Mouse (Mus musculus) embryonic facial prominence, embryonic 13.5 days (tissue): ENCODE data around the gene Rem1. TPM values are rescaled to one million over a fixed set of nuclear protein-coding genes. Genes with fewer than 3 reads are reported as not detected.

Source experiments
- ATAC-seq: fragments of 200-750 bp; cut with Nextera tagmentation; 2 replicates; pipeline ENCODE4 v1.8.0; 2017; ENCODE audit warnings: low read depth; ENCODE audit not compliant: insufficient number of reproducible peaks, insufficient read depth, low FRiP score, low TSS enrichment
- H3K27ac ChIP-seq: fragments of 300-500 bp; sonication (generic); 2 replicates; pipeline ENCODE4 v1.5.1; 2015; ENCODE audit warnings: moderate library complexity, mild to moderate bottlenecking, inconsistent platforms
- H3K27me3 ChIP-seq: fragments of 300-500 bp; sonication (generic); 2 replicates; pipeline ENCODE4 v1.6.1; 2015; ENCODE audit warnings: mild to moderate bottlenecking, inconsistent platforms
- H3K36me3 ChIP-seq: fragments of 300-500 bp; sonication (generic); 2 replicates; pipeline ENCODE4 v1.6.1; 2015; ENCODE audit warnings: mild to moderate bottlenecking, inconsistent platforms
- H3K4me1 ChIP-seq: fragments of 300-500 bp; sonication (generic); 2 replicates; pipeline ENCODE4 v1.6.1; 2015; ENCODE audit warnings: inconsistent platforms
- H3K4me2 ChIP-seq: fragments of 300-500 bp; sonication (generic); 2 replicates; pipeline ENCODE4 v1.6.1; 2015; ENCODE audit warnings: moderate library complexity, mild to moderate bottlenecking, inconsistent platforms
- H3K4me3 ChIP-seq: fragments of 300-500 bp; sonication (generic); 2 replicates; pipeline ENCODE4 v1.5.1; 2015; ENCODE audit warnings: mild to moderate bottlenecking, inconsistent platforms
- H3K9ac ChIP-seq: fragments of 300-500 bp; sonication (generic); 2 replicates; pipeline ENCODE4 v1.6.1; 2015; ENCODE audit warnings: mild to moderate bottlenecking, inconsistent platforms
- H3K9me3 ChIP-seq: fragments of 300-500 bp; sonication (generic); 2 replicates; pipeline ENCODE4 v1.6.1; 2016; ENCODE audit warnings: inconsistent platforms
- WGBS: fragments of 180-500 bp; shearing (Covaris S2); methylation state at CpG from one replicate; pipeline ENCODE4 v1.1.7; 2015; ENCODE audit warnings: mixed read lengths; 5-methylcytosine and 5-hydroxymethylcytosine counted together
- polyA plus RNA-seq: library from polyadenylated mRNA; unstranded; fragments of >200 nt; fragmentation: Nextera tagmentation; extraction: Ambion mirVana; gene quantifications from 2 replicates; pipeline ENCODE4 v1.2.1, GENCODE M21; 2015

The Rem1 gene
- polyA plus RNA-seq, 1 experiment from 2014 or later = 1.7 TPM

DNA sequence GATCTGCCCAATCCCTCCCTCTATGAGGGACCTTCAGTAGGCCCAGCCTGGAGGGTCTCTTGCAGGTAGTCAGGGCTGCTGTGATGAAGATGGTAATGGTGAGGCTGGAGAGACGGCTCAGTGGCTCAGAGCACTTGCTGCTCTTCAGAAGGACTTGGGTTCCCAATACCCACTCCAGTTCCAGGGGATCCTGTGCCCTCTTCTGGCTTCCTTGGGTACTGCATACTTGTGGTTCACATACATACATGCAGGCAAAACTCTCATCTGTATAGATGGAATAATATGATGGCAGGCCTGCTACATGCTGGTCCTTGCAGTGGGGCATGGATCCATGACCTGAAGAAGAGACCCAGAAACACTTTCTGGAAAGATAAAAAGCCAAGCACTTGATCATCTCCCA, 18.0 kb upstream of the Rem1 start:
- H3K9me3 ChIP-seq = no peaks in the 10 kb centered on the region
- H3K27me3 ChIP-seq = no peaks in the 10 kb centered on the region
- no peak overlapping the region for H3K4me2 ChIP-seq
- H3K4me3 ChIP-seq = no peak overlapping the region
- no peak for ATAC-seq
- H3K4me1 ChIP-seq = no peaks in the 10 kb centered on the region
- WGBS = 100% methylated on average over 1 of the region's 1 CpGs
- no peaks in the 10 kb centered on the region for H3K36me3 ChIP-seq
- no peak overlapping the region for H3K27ac ChIP-seq
- H3K9ac ChIP-seq = no peak overlapping the region

- H3K9me3 ChIP-seq = no peaks in the 10 kb centered on the region
- WGBS = 31% methylated on average over 7 of the region's 8 CpGs
- no peak overlapping the region for H3K27ac ChIP-seq
- H3K27me3 ChIP-seq = no peaks in the 10 kb centered on the region
- no peaks in the 10 kb centered on the region for H3K4me1 ChIP-seq
- H3K36me3 ChIP-seq = no peaks in the 10 kb centered on the region
- H3K4me2 ChIP-seq = no peak overlapping the region; the same call in 1 of the 2 replicates
- H3K9ac ChIP-seq = no peak overlapping the region
- ATAC-seq = no peak
- H3K4me3 ChIP-seq = no peak overlapping the region
Observed at GRCm38 (mm10) chr2:152612193-152612592, 14.6 kb upstream of the Rem1 start.

DNA sequence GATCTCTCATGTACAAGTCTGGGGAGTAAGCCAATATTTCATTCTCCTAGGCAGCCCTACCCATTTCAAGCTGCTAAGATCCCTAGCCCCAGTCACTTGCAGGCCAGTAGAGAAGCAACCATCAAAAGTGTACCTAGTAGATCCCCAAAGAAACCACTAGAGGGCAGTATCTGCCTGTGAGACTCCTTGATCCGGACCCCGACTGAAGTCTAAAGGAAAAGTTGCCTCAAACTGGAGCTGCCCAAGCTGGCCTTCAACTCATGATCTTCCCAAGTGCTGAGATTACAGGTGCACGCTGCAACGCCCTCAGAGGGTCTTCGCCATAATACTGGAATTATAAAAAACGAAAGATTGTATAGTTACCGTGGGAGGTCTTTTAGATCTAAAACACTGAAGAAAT, 11.2 kb upstream of the Rem1 start:
- ATAC-seq = no peak
- 12% methylated on average over 7 of the region's 7 CpGs for WGBS

GRCm38 (mm10) chr2:152616470-152616869, 10.3 kb upstream of the Rem1 start:
- H3K4me3 ChIP-seq = no peak overlapping the region
- no peaks in the 10 kb centered on the region for H3K36me3 ChIP-seq
- H3K27me3 ChIP-seq = no peaks in the 10 kb centered on the region
- no peaks in the 10 kb centered on the region for H3K9me3 ChIP-seq
- no peak overlapping the region for H3K4me2 ChIP-seq
- no peaks in the 10 kb centered on the region for H3K4me1 ChIP-seq
- H3K9ac ChIP-seq = no peak overlapping the region
- ATAC-seq = no peak
- WGBS = 67% methylated on average over 6 of the region's 6 CpGs
- H3K27ac ChIP-seq = no peak overlapping the region

More for the DNA sequence above, 11.2 kb upstream of the Rem1 start:
- Histone ChIP-seq H3K4me2 (no peak overlapping the region), H3K4me3 (no peak overlapping the region), H3K27me3 (no peaks in the 10 kb centered on the region), H3K36me3 (no peaks in the 10 kb centered on the region), H3K4me1 (no peaks in the 10 kb centered on the region), H3K27ac (no peak overlapping the region), H3K9ac (no peak overlapping the region), H3K9me3 (no peaks in the 10 kb centered on the region)

DNA sequence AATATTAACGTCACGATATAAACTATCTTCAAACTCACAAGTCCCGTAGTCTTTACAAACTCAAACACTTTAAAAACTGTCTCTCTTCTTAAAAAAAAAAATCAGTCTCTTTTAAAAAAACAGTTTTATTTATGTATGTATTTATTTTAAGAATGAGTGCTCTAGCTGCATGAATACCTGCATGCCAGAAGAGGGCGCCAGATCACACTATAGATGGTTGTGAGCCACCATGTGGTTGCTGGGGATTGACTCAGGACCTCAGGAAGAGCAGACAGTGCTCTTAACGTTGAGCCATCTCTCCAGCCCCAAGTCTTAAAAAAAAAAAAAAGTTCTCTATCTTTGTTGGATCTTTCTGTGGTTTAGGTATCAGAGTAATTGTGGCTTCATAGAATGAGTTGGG, 9.4 kb upstream of the Rem1 start:
- no peak for ATAC-seq
- H3K9ac ChIP-seq = no peak overlapping the region
- no peaks in the 10 kb centered on the region for H3K27me3 ChIP-seq
- H3K4me2 ChIP-seq = no peak overlapping the region
- no peaks in the 10 kb centered on the region for H3K9me3 ChIP-seq
- H3K4me3 ChIP-seq = no peak overlapping the region
- 57% methylated on average over 5 of the region's 5 CpGs for WGBS
- no peaks in the 10 kb centered on the region for H3K36me3 ChIP-seq
- H3K27ac ChIP-seq = no peak overlapping the region
- no peaks in the 10 kb centered on the region for H3K4me1 ChIP-seq

DNA sequence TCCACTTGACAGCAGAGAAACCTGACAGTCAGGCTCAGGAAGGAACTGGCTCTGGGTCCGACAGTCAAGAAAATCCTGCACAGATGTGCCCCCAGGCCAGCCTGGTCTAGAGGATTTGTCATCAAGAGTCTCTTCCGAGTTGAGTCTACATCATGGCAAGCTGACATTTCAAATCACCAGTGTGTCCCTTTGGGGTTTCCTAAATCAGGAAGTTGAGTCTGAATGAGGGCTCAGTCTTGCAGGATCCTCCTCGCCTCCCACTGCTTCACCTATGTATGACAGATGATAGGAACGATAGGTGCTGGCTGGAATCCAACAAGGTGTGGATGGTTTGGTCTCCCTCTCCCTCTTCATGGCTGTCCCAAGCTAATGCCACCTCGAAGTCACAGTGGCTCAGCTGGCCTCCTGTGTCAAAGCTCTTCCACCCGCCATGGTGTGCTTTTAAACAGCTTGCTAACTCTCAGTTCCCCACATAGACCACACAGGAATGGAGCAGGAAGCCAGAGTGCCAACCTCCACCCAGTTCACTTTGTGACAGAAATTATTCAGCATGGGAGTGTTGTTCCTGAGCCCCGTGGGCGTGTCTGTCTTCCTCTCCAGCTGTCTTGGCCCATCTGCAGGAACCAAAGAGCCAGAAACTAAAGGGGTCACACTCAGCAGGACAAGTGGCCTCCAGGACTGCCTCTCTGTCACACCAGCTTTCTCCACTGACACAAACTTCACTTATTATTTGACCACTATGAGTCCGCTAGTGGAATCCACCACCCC, 6.2 kb upstream of the Rem1 start:
- Histone ChIP-seq H3K9me3 (no peaks in the 10 kb centered on the region), H3K9ac (no peak overlapping the region), H3K4me2 (no peak overlapping the region), H3K36me3 (no peaks in the 10 kb centered on the region), H3K4me1 (no peaks in the 10 kb centered on the region), H3K27me3 (peaks cover 12% of the 10 kb centered on the region), H3K27ac (no peak overlapping the region), H3K4me3 (no peak overlapping the region)
- 56% methylated on average over 9 of the region's 9 CpGs for WGBS
- ATAC-seq = no peak

DNA sequence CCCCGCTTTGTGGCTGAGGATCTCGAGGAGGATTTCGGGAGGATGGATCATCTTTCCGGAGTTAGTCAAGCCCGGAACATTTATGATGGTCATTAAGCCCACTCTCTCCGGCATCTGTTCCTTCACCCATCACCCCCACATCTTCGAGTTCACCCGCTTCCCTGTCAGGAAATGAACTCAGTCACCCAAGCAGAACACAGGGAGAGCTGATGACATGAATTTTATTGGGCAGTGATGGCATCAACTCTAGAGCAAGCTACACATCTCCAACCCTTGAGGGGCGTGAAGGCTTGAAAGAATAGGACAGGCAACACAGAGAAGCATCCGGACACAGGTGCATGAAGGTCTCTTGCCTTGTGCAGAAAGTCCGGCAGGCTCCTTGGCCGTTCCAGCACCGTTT, 4.6 kb upstream of the Rem1 start:
- Histone ChIP-seq H3K9me3 (no peaks in the 10 kb centered on the region), H3K27ac (no peak overlapping the region), H3K4me3 (no peak overlapping the region), H3K4me1 (peaks cover 12% of the 10 kb centered on the region), H3K27me3 (peaks cover 28% of the 10 kb centered on the region), H3K9ac (no peak overlapping the region), H3K36me3 (no peaks in the 10 kb centered on the region), H3K4me2 (no peak overlapping the region)
- 90% methylated on average over 13 of the region's 13 CpGs for WGBS
- ATAC-seq = no peak

DNA sequence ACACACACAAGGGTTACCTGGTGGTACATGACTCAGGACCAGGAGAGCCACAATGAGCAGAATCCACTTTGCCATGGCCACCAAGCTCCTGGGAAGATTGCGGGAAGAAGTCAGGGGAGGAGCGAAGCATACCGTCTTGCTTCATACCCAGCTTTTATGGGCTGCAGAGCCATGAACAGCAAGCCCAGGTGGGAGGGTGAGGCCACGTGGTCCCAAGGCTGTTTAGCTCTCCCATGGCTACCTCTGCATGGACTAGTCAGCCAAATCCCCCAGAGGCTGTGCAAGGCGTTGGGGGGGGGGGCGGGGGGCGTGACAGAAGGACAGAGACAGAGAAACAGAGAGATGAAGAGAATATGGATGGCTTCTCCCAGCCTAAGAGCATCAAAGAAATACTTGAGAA, 3.8 kb upstream of the Rem1 start, which contains the start of gene Defb25:
Gene Defb25 (minus strand): TSS at position 101 of the 400 bp plus-strand sequence.
- H3K27ac ChIP-seq = no peak within 1 kb of the TSS
- peaks cover 14% of the 10 kb centered on the region for H3K4me1 ChIP-seq
- no peak within 1 kb of the TSS for H3K4me2 ChIP-seq
- no peak within 1 kb of the TSS for H3K9ac ChIP-seq
- peaks cover 36% of the 10 kb centered on the region for H3K27me3 ChIP-seq
- 82% methylated on average over 7 of the region's 7 CpGs for WGBS
- no peaks in the 10 kb centered on the region for H3K9me3 ChIP-seq
- no peak for ATAC-seq
- no peaks in the 10 kb centered on the region for H3K36me3 ChIP-seq
- no peak within 1 kb of the TSS for H3K4me3 ChIP-seq

DNA sequence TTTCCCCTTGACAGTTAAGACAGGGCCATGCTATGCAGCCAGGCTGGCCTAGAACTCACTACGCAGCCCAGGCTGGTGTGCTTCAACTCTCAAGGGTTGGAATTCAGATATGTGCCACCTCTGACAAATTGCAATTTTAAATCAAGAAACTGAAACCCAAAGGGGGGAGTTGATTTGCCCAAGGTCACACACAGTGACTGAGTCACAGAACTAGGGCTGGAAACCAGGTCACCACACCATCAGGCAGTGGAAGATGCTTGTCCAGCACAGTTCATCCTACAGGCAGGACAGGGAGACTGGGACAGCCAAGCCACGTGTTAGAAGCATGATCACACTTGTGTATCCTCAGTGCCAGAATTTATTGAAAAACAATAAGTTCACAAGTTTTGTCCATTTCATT, 2.2 kb upstream of the Rem1 start:
- no peaks in the 10 kb centered on the region for H3K9me3 ChIP-seq
- no peak overlapping the region for H3K27ac ChIP-seq
- no peak overlapping the region for H3K4me3 ChIP-seq
- 78% methylated on average over 2 of the region's 2 CpGs for WGBS
- no peaks in the 10 kb centered on the region for H3K36me3 ChIP-seq
- no peak overlapping the region for H3K9ac ChIP-seq
- no peak for ATAC-seq
- peaks cover 52% of the 10 kb centered on the region for H3K27me3 ChIP-seq
- H3K4me1 ChIP-seq = peaks cover 14% of the 10 kb centered on the region
- H3K4me2 ChIP-seq = no peak overlapping the region

GRCm38 (mm10) chr2:152625256-152625655, 1.5 kb upstream of the Rem1 start:
- no peak for ATAC-seq
- peaks cover 14% of the 10 kb centered on the region for H3K4me1 ChIP-seq
- H3K4me3 ChIP-seq = no peak overlapping the region
- H3K36me3 ChIP-seq = no peaks in the 10 kb centered on the region
- peaks cover 54% of the 10 kb centered on the region for H3K27me3 ChIP-seq
- H3K9ac ChIP-seq = no peak overlapping the region
- H3K9me3 ChIP-seq = no peaks in the 10 kb centered on the region
- 21% methylated on average over 1 of the region's 1 CpGs for WGBS
- no peak overlapping the region for H3K27ac ChIP-seq
- H3K4me2 ChIP-seq = no peak overlapping the region

DNA sequence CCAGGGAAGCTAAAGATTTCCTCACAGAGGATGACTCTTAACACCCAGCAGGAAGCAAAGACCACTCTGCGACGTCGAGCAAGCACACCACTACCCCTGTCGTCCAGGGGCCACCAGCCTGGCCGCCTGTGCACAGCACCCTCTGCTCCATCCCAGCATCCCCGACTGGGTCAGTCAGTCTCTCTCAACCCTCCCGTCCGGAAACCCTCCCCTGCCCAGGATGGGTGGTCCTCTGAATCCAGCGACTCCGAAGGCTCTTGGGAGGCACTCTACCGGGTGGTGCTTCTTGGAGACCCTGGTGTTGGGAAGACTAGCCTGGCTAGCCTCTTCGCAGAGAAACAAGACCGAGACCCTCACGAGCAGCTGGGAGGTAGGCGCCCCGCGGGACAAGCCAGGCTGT, 1.3 kb downstream of the Rem1 start:
- ATAC-seq = no peak
- Histone ChIP-seq H3K9me3 (no peaks in the 10 kb centered on the region), H3K4me3 (no peak overlapping the region), H3K27me3 (peaks cover 50% of the 10 kb centered on the region), H3K9ac (no peak overlapping the region), H3K27ac (no peak overlapping the region), H3K4me1 (peaks cover 17% of the 10 kb centered on the region), H3K4me2 (peak overlapping the region; percentile 91; the same call in 1 of the 2 replicates), H3K36me3 (no peaks in the 10 kb centered on the region)
- 44% methylated on average over 17 of the region's 17 CpGs for WGBS

- Histone ChIP-seq H3K4me2 (no peak overlapping the region), H3K27ac (no peak overlapping the region), H3K9me3 (no peaks in the 10 kb centered on the region), H3K27me3 (peaks cover 50% of the 10 kb centered on the region), H3K4me3 (no peak overlapping the region), H3K4me1 (peaks cover 20% of the 10 kb centered on the region), H3K36me3 (no peaks in the 10 kb centered on the region), H3K9ac (no peak overlapping the region)
- 58% methylated on average over 3 of the region's 3 CpGs for WGBS
- no peak for ATAC-seq
Observed at GRCm38 (mm10) chr2:152629239-152629638, 2.5 kb downstream of the Rem1 start.
